Mouse (Mus musculus): ENCODE data around the gene Epha2. TPM values are rescaled to one million over a fixed set of nuclear protein-coding genes. Genes with fewer than 3 reads are reported as not detected.
A peak's percentile ranks its signal among the peaks of the same experiment; 100 is the strongest.

Gene Epha2
- 3.3 and 4.4 TPM in 2 replicates for polyA plus RNA-seq (2016; fragmentation: Nextera tagmentation; extraction: Ambion mirVana)

DNA sequence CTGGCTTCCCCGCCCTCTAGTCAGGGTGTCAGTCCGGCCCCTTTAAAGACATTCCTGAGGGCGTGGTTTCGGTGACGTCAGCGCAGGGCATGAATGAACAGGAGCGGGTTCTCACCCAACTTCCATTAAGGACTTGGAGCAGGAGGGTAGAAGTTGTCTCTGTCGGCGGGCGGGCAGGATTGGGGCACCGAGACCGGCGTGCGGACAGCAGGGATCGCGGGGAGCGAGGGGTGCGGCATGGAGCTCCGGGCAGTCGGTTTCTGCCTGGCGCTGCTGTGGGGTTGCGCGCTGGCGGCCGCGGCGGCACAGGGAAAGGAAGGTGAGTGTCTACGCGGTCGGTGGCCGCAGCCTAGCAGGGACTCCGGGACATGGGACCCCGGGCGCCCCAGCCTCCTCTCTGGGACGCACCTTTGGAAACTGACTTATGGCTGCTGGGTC is at the start of gene Epha2:
Epha2 (plus strand) TSS at position 125 of the 438 bp plus-strand sequence.
- peak; percentile 87 for DNase-seq (ENCODE audit: low spot score)
- Histone ChIP-seq H3K27ac (peak within 1 kb of the TSS; percentile 84), H3K9me3 (no peaks in the 10 kb centered on the region), H3K27me3 (ENCODE audit: insufficient read depth, poor library complexity, severe bottlenecking) (peaks cover 84% of the 10 kb centered on the region), H3K4me1 (replicated peaks) (peaks cover 61% of the 10 kb centered on the region), H3K36me3 (no peaks in the 10 kb centered on the region), H3K4me3 (peak within 1 kb of the TSS; percentile 82)
- WGBS = under 1% methylated on average over 35 of the region's 35 CpGs

- Histone ChIP-seq H3K4me1 (replicated peaks) (peaks cover 21% of the 10 kb centered on the region), H3K27me3 (ENCODE audit: insufficient read depth, poor library complexity, severe bottlenecking) (peaks cover 43% of the 10 kb centered on the region), H3K27ac (no peak overlapping the region), H3K36me3 (0 out of 2 replicates have a peak, but pooled peaks cover 3% of the 10 kb centered on the region), H3K9me3 (no peaks in the 10 kb centered on the region), H3K4me3 (no peak overlapping the region)
- whole genome bisulfite sequencing = 67% methylated on average over 2 of the region's 2 CpGs
- DNase-seq (ENCODE audit: low spot score) = no peak
Measured at GRCm38 (mm10) chr4:141252641-141253040, 48.4 kb upstream of the Epha2 start.

DNA sequence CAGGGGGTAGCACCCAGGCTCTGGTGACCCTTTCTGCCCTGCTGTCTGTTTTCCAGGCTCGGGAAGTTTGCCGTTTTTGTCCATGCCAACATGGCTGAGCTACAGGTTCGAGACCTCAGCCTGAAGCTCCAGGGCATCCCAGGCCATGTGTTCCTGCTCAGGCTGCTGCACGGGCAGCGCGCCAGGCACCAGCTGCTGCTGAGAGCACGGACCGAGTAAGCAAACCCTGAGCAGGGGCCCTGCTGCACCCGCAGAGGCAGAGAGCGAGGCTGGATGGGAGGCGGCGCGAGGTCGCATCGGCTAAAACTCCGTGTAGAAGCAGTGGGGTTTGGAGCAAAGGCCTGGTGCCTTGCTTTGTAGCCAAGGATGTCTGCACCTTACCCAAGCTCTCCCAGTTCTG is 46.8 kb upstream of the Epha2 start:
- peaks cover 27% of the 10 kb centered on the region for H3K27me3 ChIP-seq (ENCODE audit: insufficient read depth, poor library complexity, severe bottlenecking)
- 82% methylated on average over 16 of the region's 16 CpGs for WGBS
- H3K9me3 ChIP-seq = no peaks in the 10 kb centered on the region
- H3K4me3 ChIP-seq = no peak overlapping the region
- DNase-seq (ENCODE audit: low spot score) = no peak
- H3K36me3 ChIP-seq = 0 out of 2 replicates have a peak, but pooled peaks cover 3% of the 10 kb centered on the region
- H3K27ac ChIP-seq = no peak overlapping the region
- H3K4me1 ChIP-seq (replicated peaks) = peaks cover 8% of the 10 kb centered on the region

GRCm38 (mm10) chr4:141257440-141257839 is 43.6 kb upstream of the Epha2 start:
- H3K4me1 ChIP-seq (replicated peaks) = peaks cover 5% of the 10 kb centered on the region; the same call in 1 of the 2 replicates
- 65% methylated on average over 5 of the region's 5 CpGs for WGBS
- H3K27ac ChIP-seq = no peak overlapping the region
- H3K9me3 ChIP-seq = no peaks in the 10 kb centered on the region
- no peak for DNase-seq (ENCODE audit: low spot score)
- H3K4me3 ChIP-seq = no peak overlapping the region
- no peaks in the 10 kb centered on the region for H3K36me3 ChIP-seq
- H3K27me3 ChIP-seq (ENCODE audit: insufficient read depth, poor library complexity, severe bottlenecking) = no peaks in the 10 kb centered on the region

DNA sequence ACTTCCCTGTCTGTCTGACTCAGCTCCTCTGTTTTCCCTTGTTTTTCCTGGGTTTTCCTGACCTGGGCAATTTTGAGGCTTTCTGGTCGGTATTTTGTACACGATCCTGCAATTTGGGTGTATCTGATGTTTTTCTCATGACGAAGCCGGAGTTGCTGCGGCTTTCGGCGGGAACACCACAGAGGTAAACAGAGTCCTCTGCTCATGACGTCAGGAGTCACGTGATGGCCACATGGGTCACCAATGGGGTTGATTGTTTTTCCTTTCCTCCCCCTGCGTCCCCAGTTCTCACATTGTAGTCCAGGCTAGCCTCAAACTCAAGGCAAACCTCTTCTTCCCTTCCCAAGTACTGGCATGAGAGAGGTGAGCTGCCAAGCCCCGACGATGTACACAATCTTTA is 41.6 kb upstream of the Epha2 start:
- DNase-seq (ENCODE audit: low spot score) = no peak
- WGBS = 81% methylated on average over 12 of the region's 12 CpGs
- no peaks in the 10 kb centered on the region for H3K36me3 ChIP-seq
- H3K27me3 ChIP-seq (ENCODE audit: insufficient read depth, poor library complexity, severe bottlenecking) = no peaks in the 10 kb centered on the region
- H3K4me1 ChIP-seq (replicated peaks) = peaks cover 5% of the 10 kb centered on the region; the same call in 1 of the 2 replicates
- no peak overlapping the region for H3K27ac ChIP-seq
- no peak overlapping the region for H3K4me3 ChIP-seq
- no peaks in the 10 kb centered on the region for H3K9me3 ChIP-seq

DNA sequence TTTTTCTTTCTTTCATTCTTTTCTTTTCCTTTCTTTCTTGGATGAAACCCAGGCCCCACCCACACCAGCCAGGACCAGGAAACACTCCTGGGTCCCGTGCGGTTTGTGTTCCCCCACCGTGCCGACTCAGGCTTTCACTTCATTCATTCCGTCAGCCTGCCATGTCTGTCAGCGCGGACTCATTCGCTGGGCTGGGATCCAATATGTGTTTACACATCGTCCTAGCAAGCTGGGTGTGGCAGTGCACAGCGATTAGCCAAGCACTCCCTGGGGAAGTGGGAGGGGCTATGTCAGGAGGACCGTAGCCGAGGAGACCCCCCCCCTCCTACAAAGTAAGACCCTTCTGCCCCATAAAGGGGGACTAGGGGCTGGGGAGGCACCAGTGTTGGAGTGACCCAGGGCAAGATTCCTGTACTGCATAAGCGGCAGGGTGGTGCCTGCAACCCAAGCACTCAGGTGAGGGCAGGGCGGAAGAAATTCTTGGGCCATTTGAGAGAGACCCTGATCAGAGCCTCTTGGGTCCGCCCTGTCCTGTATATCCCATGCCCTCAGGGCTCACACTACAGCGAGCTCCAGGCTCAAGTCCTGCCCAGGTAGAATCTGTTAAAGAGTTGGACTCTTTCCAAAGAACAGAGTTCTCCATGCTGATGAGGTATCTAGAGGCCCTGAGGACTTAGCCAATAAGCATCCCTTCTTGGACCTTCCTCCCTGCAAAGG is 40.9 kb upstream of the Epha2 start:
- no peaks in the 10 kb centered on the region for H3K9me3 ChIP-seq
- no peak overlapping the region for H3K27ac ChIP-seq
- no peak overlapping the region for H3K4me3 ChIP-seq
- H3K4me1 ChIP-seq (replicated peaks) = peaks cover 5% of the 10 kb centered on the region; the same call in 1 of the 2 replicates
- WGBS = 75% methylated on average over 16 of the region's 16 CpGs
- no peak for DNase-seq (ENCODE audit: low spot score)
- H3K36me3 ChIP-seq = no peaks in the 10 kb centered on the region
- H3K27me3 ChIP-seq (ENCODE audit: insufficient read depth, poor library complexity, severe bottlenecking) = no peaks in the 10 kb centered on the region

DNA sequence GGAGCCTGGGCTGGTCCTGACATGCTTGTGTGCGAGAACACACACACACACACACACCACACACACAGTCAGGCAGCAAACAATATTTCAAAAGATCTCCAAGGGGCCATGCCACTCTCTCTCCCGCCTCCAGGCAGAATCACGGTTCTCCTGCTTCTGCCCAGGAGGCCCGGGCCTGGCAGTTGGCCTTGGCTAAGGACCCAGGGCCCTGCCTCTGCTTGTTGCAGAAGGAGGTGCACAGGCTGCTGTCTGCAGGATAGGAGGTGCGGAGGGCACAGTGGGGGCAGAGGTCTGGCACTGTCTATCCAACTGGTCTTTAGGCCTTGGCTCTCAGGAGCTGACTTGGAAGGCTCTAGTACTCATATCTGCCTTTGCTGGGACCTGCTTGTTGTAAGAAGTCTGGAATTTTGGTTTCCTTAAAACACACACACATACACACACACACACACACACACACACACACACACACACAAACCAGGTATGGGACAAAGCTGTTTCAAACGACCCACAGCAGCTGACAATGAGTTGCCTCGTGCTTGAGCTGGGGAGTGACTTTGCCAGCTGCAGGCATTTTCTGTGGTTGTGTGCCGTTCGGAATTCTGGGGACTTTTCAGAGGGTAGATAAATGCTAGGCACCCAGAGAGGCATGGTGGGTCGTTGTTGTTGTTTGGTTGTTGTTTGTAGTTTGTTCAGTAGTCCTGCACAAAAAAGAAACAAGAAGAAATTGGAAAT is 38.0 kb upstream of the Epha2 start:
- Histone ChIP-seq H3K4me1 (replicated peaks) (peaks cover 5% of the 10 kb centered on the region; the same call in 1 of the 2 replicates), H3K9me3 (no peaks in the 10 kb centered on the region), H3K27me3 (ENCODE audit: insufficient read depth, poor library complexity, severe bottlenecking) (no peaks in the 10 kb centered on the region; the same call in 1 of the 2 replicates), H3K4me3 (no peak overlapping the region), H3K36me3 (no peaks in the 10 kb centered on the region), H3K27ac (no peak overlapping the region)
- 83% methylated on average over 10 of the region's 10 CpGs for WGBS
- DNase-seq (ENCODE audit: low spot score) = no peak

DNA sequence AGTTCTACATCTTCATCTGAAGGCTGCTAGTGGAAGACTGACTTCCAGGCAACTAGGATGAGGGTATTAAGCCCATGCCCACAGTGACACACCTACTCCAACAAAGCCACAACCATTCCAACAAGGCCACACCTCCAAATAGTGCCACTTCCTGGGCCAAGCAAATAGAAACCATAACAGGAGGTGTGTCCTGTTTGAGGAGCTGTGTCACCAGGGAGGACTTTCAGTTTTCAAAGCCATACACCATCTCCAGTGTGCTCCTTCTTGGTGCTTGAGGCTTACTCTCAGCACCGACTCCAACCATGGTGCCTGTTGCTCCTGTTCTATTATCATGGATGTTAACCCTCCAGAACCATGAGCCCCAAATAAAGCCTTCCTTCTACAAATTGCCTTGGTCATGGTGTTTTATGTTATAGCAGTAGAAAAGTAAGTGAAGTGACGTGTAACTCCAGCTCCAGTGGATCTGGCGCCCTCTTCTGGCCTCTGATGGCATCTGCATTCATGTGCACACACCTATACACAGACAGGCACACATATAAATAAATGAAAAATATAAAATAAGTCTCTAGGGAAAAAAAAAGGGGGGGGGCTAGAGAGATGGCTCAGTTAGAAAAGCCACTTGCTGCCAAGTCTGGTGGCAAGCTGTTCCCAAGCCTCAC is 34.9 kb upstream of the Epha2 start:
- Histone ChIP-seq H3K4me1 (replicated peaks) (peaks cover 9% of the 10 kb centered on the region; the same call in 1 of the 2 replicates), H3K4me3 (no peak overlapping the region), H3K36me3 (no peaks in the 10 kb centered on the region), H3K9me3 (peaks cover 8% of the 10 kb centered on the region; the same call in 1 of the 2 replicates), H3K27ac (no peak overlapping the region), H3K27me3 (ENCODE audit: insufficient read depth, poor library complexity, severe bottlenecking) (peaks cover 2% of the 10 kb centered on the region; the same call in 1 of the 2 replicates)
- WGBS = 89% methylated on average over 3 of the region's 3 CpGs
- DNase-seq (ENCODE audit: low spot score) = no peak

GRCm38 (mm10) chr4:141267250-141267649 is 33.8 kb upstream of the Epha2 start:
- Histone ChIP-seq H3K27me3 (ENCODE audit: insufficient read depth, poor library complexity, severe bottlenecking) (peaks cover 14% of the 10 kb centered on the region), H3K27ac (no peak overlapping the region; the same call in 1 of the 2 replicates), H3K36me3 (no peaks in the 10 kb centered on the region), H3K4me1 (replicated peaks) (peaks cover 14% of the 10 kb centered on the region; the same call in 1 of the 2 replicates), H3K9me3 (peaks cover 8% of the 10 kb centered on the region; the same call in 1 of the 2 replicates), H3K4me3 (no peak overlapping the region)
- no peak for DNase-seq (ENCODE audit: low spot score)
- WGBS = 75% methylated on average over 3 of the region's 3 CpGs

DNA sequence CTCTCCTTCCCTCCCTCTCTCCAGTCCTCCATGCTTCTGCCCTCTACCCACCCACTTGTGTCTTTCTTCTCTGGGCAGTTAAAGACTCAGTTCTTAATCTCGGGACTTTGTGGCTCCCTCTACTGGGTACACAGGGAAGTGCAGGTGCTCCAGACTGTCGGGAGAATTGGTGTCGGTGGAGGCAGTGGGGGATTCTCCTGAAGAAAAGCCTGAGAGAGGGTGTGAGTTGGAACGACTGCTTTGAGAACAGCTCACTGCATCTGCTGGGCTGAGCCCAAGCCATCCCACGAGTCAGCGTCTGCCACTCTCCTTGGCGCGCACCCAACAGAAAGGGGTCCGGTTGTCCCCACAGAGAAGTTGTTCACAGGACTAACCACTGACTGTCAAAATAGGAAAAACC is 33.2 kb upstream of the Epha2 start:
- WGBS = 48% methylated on average over 9 of the region's 9 CpGs
- Histone ChIP-seq H3K9me3 (peaks cover 8% of the 10 kb centered on the region; the same call in 1 of the 2 replicates), H3K27ac (no peak overlapping the region), H3K27me3 (ENCODE audit: insufficient read depth, poor library complexity, severe bottlenecking) (peaks cover 20% of the 10 kb centered on the region), H3K36me3 (no peaks in the 10 kb centered on the region), H3K4me1 (replicated peaks) (peaks cover 16% of the 10 kb centered on the region; the same call in 1 of the 2 replicates), H3K4me3 (no peak overlapping the region)
- DNase-seq (ENCODE audit: low spot score) = peak; percentile 69

GRCm38 (mm10) chr4:141268350-141268749 is 32.7 kb upstream of the Epha2 start:
- peaks cover 22% of the 10 kb centered on the region for H3K27me3 ChIP-seq (ENCODE audit: insufficient read depth, poor library complexity, severe bottlenecking)
- H3K36me3 ChIP-seq = no peaks in the 10 kb centered on the region
- WGBS = 85% methylated on average over 4 of the region's 4 CpGs
- H3K27ac ChIP-seq = no peak overlapping the region
- no peak for DNase-seq (ENCODE audit: low spot score)
- H3K4me3 ChIP-seq = no peak overlapping the region
- H3K9me3 ChIP-seq = peaks cover 8% of the 10 kb centered on the region; the same call in 1 of the 2 replicates
- peaks cover 21% of the 10 kb centered on the region for H3K4me1 ChIP-seq (replicated peaks)

DNA sequence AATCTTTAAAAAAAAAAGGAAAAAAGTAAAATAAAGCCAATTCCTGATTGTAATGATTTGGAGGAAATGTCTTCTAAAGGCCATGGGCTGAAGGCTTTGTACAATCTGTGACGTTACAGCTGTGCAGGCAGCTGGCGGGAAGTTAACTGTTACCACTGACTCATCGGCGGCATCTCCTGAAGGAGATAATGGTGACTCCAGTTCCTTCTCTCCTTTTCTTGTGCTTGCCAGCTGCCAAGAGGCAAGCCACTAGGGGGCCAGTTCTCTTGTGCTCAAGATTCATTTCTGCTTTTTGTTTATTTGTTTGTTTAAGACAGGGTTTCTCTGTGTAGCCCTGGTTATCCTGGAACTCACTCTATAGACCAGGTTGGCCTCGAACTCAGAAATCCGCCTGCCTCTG is 32.0 kb upstream of the Epha2 start:
- Histone ChIP-seq H3K9me3 (peaks cover 8% of the 10 kb centered on the region; the same call in 1 of the 2 replicates), H3K27me3 (ENCODE audit: insufficient read depth, poor library complexity, severe bottlenecking) (peaks cover 22% of the 10 kb centered on the region), H3K4me3 (no peak overlapping the region), H3K27ac (no peak overlapping the region), H3K36me3 (no peaks in the 10 kb centered on the region), H3K4me1 (replicated peaks) (peaks cover 28% of the 10 kb centered on the region)
- no peak for DNase-seq (ENCODE audit: low spot score)
- 84% methylated on average over 6 of the region's 6 CpGs for WGBS

Data from hindbrain, embryonic 10.5 days (tissue).